Mouse (Mus musculus) right cerebral cortex, adult 18-20 months (tissue): Measurements from ENCODE around the gene Ccm2l.

Source experiments
- DNase-seq: peaks from one replicate; pipeline ENCODE4 v3.0.0; 2022; ENCODE audit warnings: mixed read lengths

Gene Ccm2l

GRCm38 (mm10) chr2:153053896-153054295 lies 11.9 kb upstream of the Ccm2l start:
- no peak for DNase-seq

- DNase-seq, result no peak
These were observed 10.4 kb upstream of the Ccm2l start for GRCm38 (mm10) chr2:153055270-153055920.

- no peak for DNase-seq
These were observed 7.4 kb upstream of the Ccm2l start for GRCm38 (mm10) chr2:153058365-153058764.

- DNase-seq, result no peak
These were observed 5.5 kb upstream of the Ccm2l start for GRCm38 (mm10) chr2:153060216-153060615.

GRCm38 (mm10) chr2:153063394-153063793 lies 2.4 kb upstream of the Ccm2l start:
- DNase-seq, result no peak

- DNase-seq, result no peak
These were observed 1.4 kb upstream of the Ccm2l start for GRCm38 (mm10) chr2:153064190-153064970.

GRCm38 (mm10) chr2:153066991-153067390 lies 1.2 kb downstream of the Ccm2l start:
- DNase-seq, result no peak

- DNase-seq, result no peak
These were observed 5.2 kb downstream of the Ccm2l start for GRCm38 (mm10) chr2:153070762-153071490.

GRCm38 (mm10) chr2:153071491-153072184 lies 5.9 kb downstream of the Ccm2l start:
- DNase-seq, result peak; percentile 83

GRCm38 (mm10) chr2:153074651-153075050 lies 8.9 kb downstream of the Ccm2l start:
- no peak for DNase-seq

- DNase-seq, result no peak
These were observed 10.2 kb downstream of the Ccm2l start for GRCm38 (mm10) chr2:153075961-153076360.

GRCm38 (mm10) chr2:153080841-153081523 lies 15.2 kb downstream of the Ccm2l start:
- DNase-seq, result peak; percentile 76

GRCm38 (mm10) chr2:153081866-153082265 lies 16.1 kb downstream of the Ccm2l start:
- no peak for DNase-seq

- no peak for DNase-seq
These were observed 17.5 kb downstream of the Ccm2l start for GRCm38 (mm10) chr2:153083275-153083674.

- no peak for DNase-seq
These were observed 18.1 kb downstream of the Ccm2l start for GRCm38 (mm10) chr2:153083824-153084223.

GRCm38 (mm10) chr2:153084261-153084976 lies 18.7 kb downstream of the Ccm2l start:
- DNase-seq, result no peak

- DNase-seq, result no peak
These were observed 19.8 kb downstream of the Ccm2l start for GRCm38 (mm10) chr2:153085556-153085955.

- DNase-seq, result no peak
These were observed 20.4 kb downstream of the Ccm2l start for GRCm38 (mm10) chr2:153086166-153086565.

- peak; percentile 40 for DNase-seq
These were observed 21.3 kb downstream of the Ccm2l start for GRCm38 (mm10) chr2:153087091-153087490.

GRCm38 (mm10) chr2:153089316-153089715 lies 23.6 kb downstream of the Ccm2l start:
- DNase-seq, result no peak

GRCm38 (mm10) chr2:153090551-153091165 lies 24.9 kb downstream of the Ccm2l start:
- DNase-seq, result no peak
